Mouse (Mus musculus) frontal cortex, postnatal 10 days (tissue): ENCODE results near the gene Arsa.

Source experiments
- DNase-seq, 2 experiments: peaks; one replicate each; pipeline ENCODE4 v3.0.0; 2022; ENCODE audit warnings: low spot score in 2 of 2, mixed read lengths in 1 of 2

The Arsa gene

GRCm38 (mm10) chr15:89494970-89495369, 17.7 kb upstream of the Arsa start:
- no peak for DNase-seq

GRCm38 (mm10) chr15:89488611-89489117, 11.4 kb upstream of the Arsa start:
- no peak for DNase-seq

GRCm38 (mm10) chr15:89488182-89488581, 11.0 kb upstream of the Arsa start:
- DNase-seq, result no peak

GRCm38 (mm10) chr15:89480584-89480983, 3.4 kb upstream of the Arsa start:
- no peak for DNase-seq

GRCm38 (mm10) chr15:89478622-89479021, 1.4 kb upstream of the Arsa start:
- no peak for DNase-seq

- DNase-seq, result no peak
Observed at GRCm38 (mm10) chr15:89477806-89478205, 581 bp upstream of the Arsa start.

GRCm38 (mm10) chr15:89476475-89476815, 780 bp downstream of the Arsa start:
- no peak for DNase-seq

- peak; percentile 88 to 90 for DNase-seq
Observed at GRCm38 (mm10) chr15:89475611-89476474, 1.4 kb downstream of the Arsa start.

GRCm38 (mm10) chr15:89475293-89475600, 2.0 kb downstream of the Arsa start:
- no peak for DNase-seq

- no peak for DNase-seq
Observed at GRCm38 (mm10) chr15:89474596-89475292, 2.5 kb downstream of the Arsa start.

GRCm38 (mm10) chr15:89473921-89474320, 3.3 kb downstream of the Arsa start:
- no peak for DNase-seq

GRCm38 (mm10) chr15:89473370-89473769, 3.9 kb downstream of the Arsa start:
- no peak for DNase-seq

- no peak for DNase-seq
Observed at GRCm38 (mm10) chr15:89471476-89471875, 5.7 kb downstream of the Arsa start.

- no peak for DNase-seq
Observed at GRCm38 (mm10) chr15:89468577-89468976, 8.6 kb downstream of the Arsa start.

GRCm38 (mm10) chr15:89465052-89465451, 12.2 kb downstream of the Arsa start:
- DNase-seq, result no peak

GRCm38 (mm10) chr15:89463334-89464235, 13.6 kb downstream of the Arsa start:
- no peak for DNase-seq

GRCm38 (mm10) chr15:89462176-89462575, 15.0 kb downstream of the Arsa start:
- no peak for DNase-seq

- no peak for DNase-seq
Observed at GRCm38 (mm10) chr15:89461321-89461720, 15.9 kb downstream of the Arsa start.

GRCm38 (mm10) chr15:89460298-89460697, 16.9 kb downstream of the Arsa start:
- no peak for DNase-seq

- no peak for DNase-seq
Observed at GRCm38 (mm10) chr15:89459821-89460220, 17.4 kb downstream of the Arsa start.

GRCm38 (mm10) chr15:89458942-89459341, 18.3 kb downstream of the Arsa start:
- DNase-seq, result no peak

- DNase-seq, result no peak
Observed at GRCm38 (mm10) chr15:89455642-89456041, 21.6 kb downstream of the Arsa start.
